Mouse (Mus musculus): ENCODE results near the gene Usp36. TPM values are rescaled to one million over a fixed set of nuclear protein-coding genes. Genes with fewer than 3 reads are reported as not detected.

The Usp36 gene
- polyA plus RNA-seq, 1 experiment from 2014 or later = 20.2 TPM

GRCm38 (mm10) chr11:118225056-118225836 is 64.8 kb downstream of the Usp36 start:
- no peaks in the 10 kb centered on the region for H3K36me3 ChIP-seq (ENCODE audit: control insufficient read depth, insufficient read depth)
- no peaks in the 10 kb centered on the region for H3K9me3 ChIP-seq (ENCODE audit: control insufficient read depth, low read length)
- no peaks in the 10 kb centered on the region for H3K27me3 ChIP-seq (replicated peaks; ENCODE audit: control insufficient read depth, insufficient read depth, low read length)
- H3K27ac ChIP-seq (ENCODE audit: low read length) = no peak overlapping the region
- H3K4me2 ChIP-seq (ENCODE audit: low read length) = no peak overlapping the region
- ATAC-seq = no peak
- H3K4me1 ChIP-seq (replicated peaks; ENCODE audit: control insufficient read depth, insufficient read depth, low read length) = peaks cover 4% of the 10 kb centered on the region
- H3K4me3 ChIP-seq (replicated peaks; ENCODE audit: low read length) = no peak overlapping the region
- H3K9ac ChIP-seq (replicated peaks; ENCODE audit: low read depth, low read length) = no peak overlapping the region
- 31% methylated on average over 12 of the region's 12 CpGs for WGBS

GRCm38 (mm10) chr11:118223416-118224067 is 66.5 kb downstream of the Usp36 start:
- Histone ChIP-seq H3K4me3 (replicated peaks; ENCODE audit: low read length) (no peak overlapping the region), H3K27ac (ENCODE audit: low read length) (no peak overlapping the region), H3K4me1 (replicated peaks; ENCODE audit: control insufficient read depth, insufficient read depth, low read length) (peaks cover 4% of the 10 kb centered on the region), H3K36me3 (ENCODE audit: control insufficient read depth, insufficient read depth) (no peaks in the 10 kb centered on the region), H3K9me3 (ENCODE audit: control insufficient read depth, low read length) (no peaks in the 10 kb centered on the region), H3K27me3 (replicated peaks; ENCODE audit: control insufficient read depth, insufficient read depth, low read length) (no peaks in the 10 kb centered on the region), H3K9ac (replicated peaks; ENCODE audit: low read depth, low read length) (no peak overlapping the region), H3K4me2 (ENCODE audit: low read length) (no peak overlapping the region)
- no peak for ATAC-seq
- WGBS = 90% methylated on average over 10 of the region's 10 CpGs

- Histone ChIP-seq H3K27ac (ENCODE audit: low read length) (no peak overlapping the region), H3K9ac (replicated peaks; ENCODE audit: low read depth, low read length) (no peak overlapping the region), H3K4me3 (replicated peaks; ENCODE audit: low read length) (no peak overlapping the region), H3K27me3 (replicated peaks; ENCODE audit: control insufficient read depth, insufficient read depth, low read length) (no peaks in the 10 kb centered on the region), H3K9me3 (ENCODE audit: control insufficient read depth, low read length) (no peaks in the 10 kb centered on the region), H3K4me1 (replicated peaks; ENCODE audit: control insufficient read depth, insufficient read depth, low read length) (peaks cover 4% of the 10 kb centered on the region), H3K36me3 (ENCODE audit: control insufficient read depth, insufficient read depth) (no peaks in the 10 kb centered on the region), H3K4me2 (ENCODE audit: low read length) (no peak overlapping the region)
- WGBS = 88% methylated on average over 5 of the region's 5 CpGs
- ATAC-seq = no peak
Observed at GRCm38 (mm10) chr11:118222917-118223316, 67.1 kb downstream of the Usp36 start.

- no peak overlapping the region for H3K4me2 ChIP-seq (ENCODE audit: low read length)
- peaks cover 4% of the 10 kb centered on the region for H3K4me1 ChIP-seq (replicated peaks; ENCODE audit: control insufficient read depth, insufficient read depth, low read length)
- WGBS = 65% methylated on average over 6 of the region's 6 CpGs
- H3K27ac ChIP-seq (ENCODE audit: low read length) = no peak overlapping the region
- H3K27me3 ChIP-seq (replicated peaks; ENCODE audit: control insufficient read depth, insufficient read depth, low read length) = no peaks in the 10 kb centered on the region
- H3K36me3 ChIP-seq (ENCODE audit: control insufficient read depth, insufficient read depth) = no peaks in the 10 kb centered on the region
- no peak overlapping the region for H3K9ac ChIP-seq (replicated peaks; ENCODE audit: low read depth, low read length)
- H3K9me3 ChIP-seq (ENCODE audit: control insufficient read depth, low read length) = no peaks in the 10 kb centered on the region
- H3K4me3 ChIP-seq (replicated peaks; ENCODE audit: low read length) = no peak overlapping the region
- ATAC-seq = no peak
Observed at GRCm38 (mm10) chr11:118222351-118222885, 67.6 kb downstream of the Usp36 start.

- no peak overlapping the region for H3K4me2 ChIP-seq (ENCODE audit: low read length)
- ATAC-seq = 0 out of 2 replicates have a peak, but pooled peaks have one; percentile 38
Observed at GRCm38 (mm10) chr11:118220561-118221262, 69.3 kb downstream of the Usp36 start.

GRCm38 (mm10) chr11:118219066-118219465 is 71.0 kb downstream of the Usp36 start:
- Histone ChIP-seq H3K4me1 (replicated peaks; ENCODE audit: control insufficient read depth, insufficient read depth, low read length) (no peaks in the 10 kb centered on the region; the same call in 1 of the 2 replicates), H3K9ac (replicated peaks; ENCODE audit: low read depth, low read length) (no peak overlapping the region), H3K27ac (ENCODE audit: low read length) (no peak overlapping the region), H3K4me3 (replicated peaks; ENCODE audit: low read length) (no peak overlapping the region), H3K4me2 (ENCODE audit: low read length) (no peak overlapping the region), H3K27me3 (replicated peaks; ENCODE audit: control insufficient read depth, insufficient read depth, low read length) (no peaks in the 10 kb centered on the region), H3K9me3 (ENCODE audit: control insufficient read depth, low read length) (no peaks in the 10 kb centered on the region), H3K36me3 (ENCODE audit: control insufficient read depth, insufficient read depth) (no peaks in the 10 kb centered on the region)
- no peak for ATAC-seq
- 90% methylated on average over 4 of the region's 4 CpGs for WGBS

More at GRCm38 (mm10) chr11:118220561-118221262, 69.3 kb downstream of the Usp36 start:
- Histone ChIP-seq H3K9me3 (ENCODE audit: control insufficient read depth, low read length) (no peaks in the 10 kb centered on the region), H3K27me3 (replicated peaks; ENCODE audit: control insufficient read depth, insufficient read depth, low read length) (no peaks in the 10 kb centered on the region), H3K4me1 (replicated peaks; ENCODE audit: control insufficient read depth, insufficient read depth, low read length) (peaks cover 4% of the 10 kb centered on the region), H3K4me3 (replicated peaks; ENCODE audit: low read length) (no peak overlapping the region), H3K27ac (ENCODE audit: low read length) (no peak overlapping the region), H3K9ac (replicated peaks; ENCODE audit: low read depth, low read length) (no peak overlapping the region), H3K36me3 (ENCODE audit: control insufficient read depth, insufficient read depth) (no peaks in the 10 kb centered on the region)
- WGBS = 20% methylated on average over 7 of the region's 7 CpGs

- H3K9ac ChIP-seq (replicated peaks; ENCODE audit: low read depth, low read length) = no peak overlapping the region
- H3K9me3 ChIP-seq (ENCODE audit: control insufficient read depth, low read length) = no peaks in the 10 kb centered on the region
- H3K4me1 ChIP-seq (replicated peaks; ENCODE audit: control insufficient read depth, insufficient read depth, low read length) = peaks cover 14% of the 10 kb centered on the region
- 84% methylated on average over 6 of the region's 6 CpGs for WGBS
- ATAC-seq = no peak
- no peak overlapping the region for H3K4me2 ChIP-seq (ENCODE audit: low read length)
- no peaks in the 10 kb centered on the region for H3K27me3 ChIP-seq (replicated peaks; ENCODE audit: control insufficient read depth, insufficient read depth, low read length)
- no peak overlapping the region for H3K27ac ChIP-seq (ENCODE audit: low read length)
- H3K36me3 ChIP-seq (ENCODE audit: control insufficient read depth, insufficient read depth) = no peaks in the 10 kb centered on the region
- H3K4me3 ChIP-seq (replicated peaks; ENCODE audit: low read length) = no peak overlapping the region
Observed at GRCm38 (mm10) chr11:118216468-118216867, 73.6 kb downstream of the Usp36 start.

GRCm38 (mm10) chr11:118215928-118216458 is 74.1 kb downstream of the Usp36 start:
- Histone ChIP-seq H3K27me3 (replicated peaks; ENCODE audit: control insufficient read depth, insufficient read depth, low read length) (no peaks in the 10 kb centered on the region), H3K4me2 (ENCODE audit: low read length) (no peak overlapping the region), H3K9ac (replicated peaks; ENCODE audit: low read depth, low read length) (no peak overlapping the region), H3K4me1 (replicated peaks; ENCODE audit: control insufficient read depth, insufficient read depth, low read length) (peaks cover 19% of the 10 kb centered on the region), H3K4me3 (replicated peaks; ENCODE audit: low read length) (no peak overlapping the region), H3K9me3 (ENCODE audit: control insufficient read depth, low read length) (no peaks in the 10 kb centered on the region), H3K27ac (ENCODE audit: low read length) (no peak overlapping the region), H3K36me3 (ENCODE audit: control insufficient read depth, insufficient read depth) (no peaks in the 10 kb centered on the region)
- WGBS = 77% methylated on average over 5 of the region's 5 CpGs
- ATAC-seq = no peak

Measured in forebrain, embryonic 16.5 days (tissue).